In the genomic region with DNA sequence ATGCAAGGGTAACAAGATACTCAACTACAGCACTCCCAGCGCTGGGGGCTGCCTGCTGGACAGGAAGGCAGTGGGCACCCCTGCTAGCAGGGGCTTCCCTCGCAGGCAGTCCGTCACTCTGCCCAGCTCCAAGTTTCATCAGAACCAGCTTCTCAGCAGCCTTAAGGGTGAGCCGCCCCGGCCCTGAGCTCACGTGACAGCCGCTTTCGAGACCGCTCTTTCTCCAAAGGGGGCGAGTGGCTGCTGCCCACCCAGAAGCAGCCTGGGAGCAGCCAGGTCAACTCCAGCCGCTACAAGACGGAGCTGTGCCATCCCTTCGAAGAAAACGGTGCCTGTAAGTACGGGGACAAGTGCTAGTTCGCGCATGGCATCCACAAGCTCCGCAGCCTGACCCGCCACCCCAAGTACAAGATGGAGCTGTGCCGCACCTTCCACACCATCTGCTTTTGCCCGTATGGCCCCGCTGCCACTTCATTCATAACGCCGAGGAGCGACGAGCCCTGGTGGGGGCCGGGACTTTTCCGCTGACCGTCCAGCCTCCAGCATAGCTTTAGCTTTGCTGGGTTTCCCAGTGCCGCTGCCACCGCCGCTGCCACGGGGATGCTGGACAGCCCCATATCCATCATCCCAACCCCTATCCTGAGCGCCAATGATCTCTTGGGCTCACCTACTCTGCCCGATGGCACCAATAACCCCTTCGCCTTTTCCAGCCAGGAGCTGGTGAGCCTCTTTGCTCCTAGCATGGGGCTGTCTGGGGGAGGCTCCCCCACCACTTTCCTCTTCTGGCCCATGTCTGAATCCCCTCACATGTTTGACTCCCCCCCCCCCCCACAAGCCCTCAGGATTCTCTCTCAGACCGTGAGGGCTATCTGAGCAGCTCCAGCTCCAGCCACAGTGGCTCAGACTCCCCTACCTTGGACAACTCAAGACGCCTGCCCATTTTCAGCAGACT, we compare ENCODE assay signal across 9 mouse cellular contexts. TPM values are rescaled to one million over a fixed set of nuclear protein-coding genes. Genes with fewer than 3 reads are reported as not detected.
DNase-seq lines count a peak whose midpoint lies in the region; ATAC-seq lines count a peak whose summit lies in the region.
"Had no signal": no experiment of that assay in that cellular context is flagged by ENCODE, and none has a peak within 500 bp of the region (broad histone marks: within the 10 kb centered on the region; RNA-seq: fewer than 3 reads in every experiment).

No protein-coding gene starts in this region.

- no peaks in the 10 kb centered on the region for H3K79me2 ChIP-seq in macrophage (ENCODE audit: inconsistent target)

- H3K27me3 ChIP-seq in erythroblast, embryonic 14.5 days (ENCODE audit: control insufficient read depth) = peaks cover 22% of the 10 kb centered on the region
- H3K27me3 ChIP-seq in forebrain, embryonic 13.5 days = no peaks in the 10 kb centered on the region
- no peaks in the 10 kb centered on the region for H3K27me3 ChIP-seq in splenic B cell, adult 2 months (ENCODE audit: control insufficient read depth, insufficient read depth, low read length, poor library complexity, severe bottlenecking)

- H3K9me3 ChIP-seq in erythroblast, embryonic 14.5 days (ENCODE audit: control insufficient read depth, low read length) = peaks cover 3% of the 10 kb centered on the region
- peaks cover 4% of the 10 kb centered on the region for H3K9me3 ChIP-seq in forebrain, embryonic 13.5 days (replicated peaks)

- no peak; the same call in 1 of the 2 replicates for ATAC-seq in erythroblast, adult 5-6 weeks (replicated peaks; ENCODE audit: low FRiP score, poor library complexity, severe bottlenecking)
- peak; percentile 73 for ATAC-seq in forebrain, embryonic 13.5 days

- 22% methylated on average over 36 of the region's 38 CpGs for WGBS in forebrain, embryonic 13.5 days
- WGBS in macrophage (ENCODE audit: missing documents) = 31% methylated on average over 25 of the region's 38 CpGs

- DNase-seq in brain, adult 2 months (ENCODE audit: low read depth, low spot score) = peak; percentile 20
- DNase-seq in induced T-regulatory cell, adult 2 months (ENCODE audit: low read depth) = peak; percentile 34
- peak; percentile 23 for DNase-seq in splenic B cell, adult 2 months (ENCODE audit: low read depth, low spot score)
- DNase-seq in ovary, adult 18-20 months (ENCODE audit: low spot score) = no peak

- no peak overlapping the region for H3K27ac ChIP-seq in forebrain, embryonic 13.5 days
- no peak overlapping the region for H3K27ac ChIP-seq in macrophage

- no peaks in the 10 kb centered on the region for H3K36me3 ChIP-seq in erythroblast, embryonic 14.5 days (ENCODE audit: control insufficient read depth)
- H3K36me3 ChIP-seq in forebrain, embryonic 13.5 days (ENCODE audit: poor library complexity, severe bottlenecking) = no peaks in the 10 kb centered on the region
- no peaks in the 10 kb centered on the region for H3K36me3 ChIP-seq in macrophage (ENCODE audit: inconsistent target)
- no peaks in the 10 kb centered on the region for H3K36me3 ChIP-seq in splenic B cell, adult 2 months (ENCODE audit: control insufficient read depth, insufficient read depth, low read length, poor library complexity, severe bottlenecking)

- peak overlapping the region; percentile 50 for H3K9ac ChIP-seq in forebrain, embryonic 13.5 days

- peak overlapping the region; percentile 22 for H3K4me3 ChIP-seq in erythroblast, embryonic 14.5 days (replicated peaks)
- peak overlapping the region; percentile 44 for H3K4me3 ChIP-seq in forebrain, embryonic 13.5 days
- H3K4me3 ChIP-seq in macrophage (ENCODE audit: inconsistent target) = peak overlapping the region; percentile 19

- H3K4me1 ChIP-seq in erythroblast, embryonic 14.5 days (ENCODE audit: control insufficient read depth) = peaks cover 5% of the 10 kb centered on the region
- H3K4me1 ChIP-seq in forebrain, embryonic 13.5 days = no peaks in the 10 kb centered on the region

- H3K4me2 ChIP-seq in forebrain, embryonic 13.5 days = peak overlapping the region; percentile 68

RNA-seq across cellular contexts. Expression of gene Zbtb33, which starts 8.7 kb away (rescaled TPM):
- polyA plus RNA-seq in erythroblast, embryonic 14.5 days (2012) = 0.01 and 0.02 TPM in 2 replicates
- total RNA-seq in erythroblast, adult 5-6 weeks (2015; ENCODE audit: low replicate concordance) = 7.7 and 7.9 TPM in 2 replicates
- 3.7 and 5.2 TPM in 2 replicates for total RNA-seq in erythroblast, adult 5-6 weeks (2017; ENCODE audit: low replicate concordance)
- polyA plus RNA-seq in forebrain, embryonic 13.5 days (2015; fragmentation: Nextera tagmentation; extraction: Ambion mirVana) = 5.1 and 5.4 TPM in 2 replicates
- total RNA-seq in macrophage (2018; cell fraction: chromatin; rRNA removed) = 10 to 100 TPM in 9 of 26 experiments, 1 to 10 TPM in 17; 4.0 to 15.8 (median 8.0) TPM
- total RNA-seq in macrophage (2018; cell fraction: cytosol; rRNA removed) = 10 to 100 TPM; 10.1 to 20.3 (median 15.5) TPM
- 10 to 100 TPM in 19 of 26 experiments, 1 to 10 TPM in 7; 6.4 to 24.3 (median 13.2) TPM for total RNA-seq in macrophage (2018; cell fraction: nucleus; rRNA removed)
- 9.7 to 12.2 TPM (median 10.6 TPM) in 3 replicates for polyA plus RNA-seq in macrophage (2018)

RNA-seq across cellular contexts. Expression of gene Rhox13, which starts 59.9 kb away (rescaled TPM):
- not detected in 2 replicates for polyA plus RNA-seq in erythroblast, embryonic 14.5 days (2012)
- not detected in 2 replicates for total RNA-seq in erythroblast, adult 5-6 weeks (2015; ENCODE audit: low replicate concordance)
- total RNA-seq in erythroblast, adult 5-6 weeks (2017; ENCODE audit: low replicate concordance) = not detected in 2 replicates
- polyA plus RNA-seq in forebrain, embryonic 13.5 days (2015; fragmentation: Nextera tagmentation; extraction: Ambion mirVana) = not detected in 2 replicates
- not detected for total RNA-seq in macrophage (2018; cell fraction: chromatin; rRNA removed)
- total RNA-seq in macrophage (2018; cell fraction: cytosol; rRNA removed) = not detected
- not detected for total RNA-seq in macrophage (2018; cell fraction: nucleus; rRNA removed)
- not detected in 3 replicates for polyA plus RNA-seq in macrophage (2018)
- polyA plus RNA-seq: large intestine, adult 2 months had no signal
